Mouse (Mus musculus) cerebral cortex, adult 2 months (tissue): ENCODE results near the gene Vezt.

Experiments
- WGBS: fragments of 180-500 bp; shearing (Covaris S2); methylation state at CpG from one replicate; pipeline ENCODE4 v1.1.7; 2018; 5-methylcytosine and 5-hydroxymethylcytosine counted together

The Vezt gene

GRCm38 (mm10) chr10:93912136-93912855 lies 123.3 kb downstream of the Vezt start:
- WGBS = 92% methylated on average over 5 of the region's 5 CpGs

GRCm38 (mm10) chr10:93911326-93911725 lies 124.3 kb downstream of the Vezt start:
- WGBS = 86% methylated on average over 5 of the region's 5 CpGs

- 93% methylated on average over 5 of the region's 5 CpGs for WGBS
Measured at GRCm38 (mm10) chr10:93909811-93910446, 125.7 kb downstream of the Vezt start.

GRCm38 (mm10) chr10:93909015-93909414 lies 126.6 kb downstream of the Vezt start:
- WGBS = 94% methylated on average over 1 of the region's 1 CpGs

- whole genome bisulfite sequencing = 94% methylated on average over 7 of the region's 7 CpGs
Measured at GRCm38 (mm10) chr10:93908540-93908939, 127.1 kb downstream of the Vezt start.

GRCm38 (mm10) chr10:93907376-93907775 lies 128.2 kb downstream of the Vezt start:
- WGBS = 70% methylated on average over 10 of the region's 10 CpGs

- 82% methylated on average over 11 of the region's 11 CpGs for WGBS
Measured at GRCm38 (mm10) chr10:93899907-93900306, 135.7 kb downstream of the Vezt start.

GRCm38 (mm10) chr10:93899303-93899702 lies 136.3 kb downstream of the Vezt start:
- 69% methylated on average over 2 of the region's 2 CpGs for WGBS

- WGBS = 62% methylated on average over 7 of the region's 7 CpGs
Measured at GRCm38 (mm10) chr10:93897043-93897646, 138.5 kb downstream of the Vezt start, which contains the start of gene Metap2. Gene Metap2, minus strand, starts transcription at chr10:93897093.

GRCm38 (mm10) chr10:93892551-93892950 lies 143.1 kb downstream of the Vezt start:
- 95% methylated on average over 4 of the region's 4 CpGs for WGBS

- 94% methylated on average over 1 of the region's 1 CpGs for WGBS
Measured at GRCm38 (mm10) chr10:93891031-93891430, 144.6 kb downstream of the Vezt start.

- 70% methylated on average over 4 of the region's 4 CpGs for WGBS
Measured at GRCm38 (mm10) chr10:93890565-93890964, 145.1 kb downstream of the Vezt start.

- under 1% methylated on average over 22 of the region's 22 CpGs for WGBS
Measured at GRCm38 (mm10) chr10:93889976-93890375, 145.6 kb downstream of the Vezt start.

- under 1% methylated on average over 28 of the region's 30 CpGs for WGBS
Measured at GRCm38 (mm10) chr10:93889579-93889950, 146.1 kb downstream of the Vezt start.
